Mouse (Mus musculus): Measurements from ENCODE around the gene Prss28. TPM values are rescaled to one million over a fixed set of nuclear protein-coding genes. Genes with fewer than 3 reads are reported as not detected.

The Prss28 gene
- total RNA-seq (2021), result not detected
- long read RNA-seq, experiment 1, result 0 reads
- long read RNA-seq, experiment 2, result 0 reads

DNA sequence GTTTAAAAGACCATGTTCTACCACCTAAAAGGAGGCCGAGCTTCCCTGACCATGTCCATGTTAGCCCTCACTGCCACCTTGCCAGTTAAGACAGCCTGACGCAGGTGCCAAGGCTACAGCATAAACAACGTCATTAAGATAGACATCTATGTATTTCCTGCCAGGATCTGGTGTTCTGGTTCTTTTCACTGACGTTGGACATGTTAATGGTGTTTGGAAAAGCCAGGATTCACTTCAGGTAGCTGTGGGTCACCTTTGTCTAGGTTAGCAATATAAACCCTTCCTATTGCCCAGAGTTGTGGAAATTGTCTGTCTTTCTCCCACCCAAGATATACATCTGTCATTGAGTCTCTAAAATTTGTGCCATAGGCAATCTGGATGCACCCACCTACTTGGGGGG is at the start of gene Prss28:
Gene Prss28, plus strand, starts transcription at position 301 of the 400 bp plus-strand sequence.
- no peak for DNase-seq (ENCODE audit: low spot score in 2 of 2)
- TF ChIP-seq CTCF (conservative IDR thresholded peaks at IDR 0.05), result no peak
- H3K4me3 ChIP-seq, result no peak within 1 kb of the TSS
- H3K27ac ChIP-seq, result no peak within 1 kb of the TSS

DNA sequence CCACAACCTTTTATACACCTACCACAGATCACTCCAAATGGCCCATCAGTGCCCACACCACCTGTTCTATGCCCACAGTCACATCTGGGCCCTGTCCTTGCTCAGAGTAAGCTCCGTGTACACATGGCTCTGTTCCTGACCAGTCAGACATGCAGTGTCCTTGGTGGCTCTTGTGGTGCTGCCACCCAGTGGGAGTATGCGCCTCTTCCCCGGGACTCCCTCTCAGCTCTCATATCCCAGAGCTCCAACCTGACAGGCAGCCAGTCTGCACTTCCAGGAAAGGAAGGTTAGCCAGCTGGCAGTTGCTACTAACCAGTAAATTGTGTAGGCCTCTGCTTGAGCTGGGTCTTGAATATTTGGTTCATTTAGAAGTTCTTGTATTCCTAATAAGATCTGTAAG is 44.0 kb upstream of the Prss28 start:
- H3K4me3 ChIP-seq, result no peak overlapping the region
- DNase-seq (ENCODE audit: low spot score in 2 of 2), result peak; percentile 48 to 52
- peak; percentile 74 for TF ChIP-seq CTCF (conservative IDR thresholded peaks at IDR 0.05)
- H3K27ac ChIP-seq, result no peak overlapping the region

DNA sequence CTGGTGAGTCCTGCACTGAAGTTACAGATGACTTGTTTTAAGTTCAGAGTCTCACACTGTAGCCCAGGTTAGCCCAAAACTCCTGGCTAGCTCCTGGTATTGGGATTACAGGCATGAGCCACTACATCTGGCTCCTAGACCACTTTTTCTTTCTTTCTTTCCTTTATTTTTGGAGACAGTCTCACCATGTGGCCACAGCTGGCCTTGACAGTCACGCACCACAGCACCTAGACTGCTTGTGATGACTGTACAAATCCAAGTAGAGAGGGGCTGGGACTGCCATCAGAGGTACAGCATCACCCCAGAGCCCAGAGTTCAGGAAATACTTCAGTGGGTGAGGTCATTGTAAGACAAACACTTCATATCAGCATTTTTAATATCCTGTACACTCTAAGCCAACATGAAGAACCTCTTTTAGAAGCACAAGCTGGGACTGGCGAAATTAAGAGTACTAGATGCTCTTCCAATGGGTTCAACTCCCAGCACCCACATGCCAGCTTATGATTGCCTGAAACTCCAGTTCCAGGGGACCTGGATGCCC is 37.6 kb upstream of the Prss28 start:
- no peak overlapping the region for H3K27ac ChIP-seq
- no peak overlapping the region; the same call in 1 of the 2 replicates for H3K4me3 ChIP-seq
- no peak for DNase-seq (ENCODE audit: low spot score in 2 of 2)
- TF ChIP-seq CTCF (conservative IDR thresholded peaks at IDR 0.05), result no peak

DNA sequence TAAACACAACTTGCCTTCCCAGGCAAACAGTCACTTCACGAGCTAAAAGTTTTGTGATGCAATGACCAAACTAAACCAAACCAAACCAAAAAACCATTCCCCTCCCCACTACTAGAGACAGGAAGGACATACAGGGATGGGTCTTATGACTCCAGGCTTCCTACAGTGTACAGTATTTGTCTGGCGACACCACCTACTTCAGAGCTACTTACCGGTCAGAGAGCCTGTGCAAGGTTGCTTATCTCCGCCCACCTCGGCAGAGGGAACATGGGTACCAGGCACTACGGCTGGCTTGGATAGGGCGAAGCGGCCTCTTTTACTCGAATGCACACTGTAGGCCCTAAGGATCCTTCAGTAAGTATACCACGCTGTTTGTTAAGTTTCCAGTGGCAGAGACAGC is 36.1 kb upstream of the Prss28 start:
- DNase-seq (ENCODE audit: low spot score in 2 of 2), result no peak
- H3K4me3 ChIP-seq, result peak overlapping the region; percentile 97
- peak overlapping the region; percentile 100 for H3K27ac ChIP-seq
- TF ChIP-seq CTCF (conservative IDR thresholded peaks at IDR 0.05), result no peak

DNA sequence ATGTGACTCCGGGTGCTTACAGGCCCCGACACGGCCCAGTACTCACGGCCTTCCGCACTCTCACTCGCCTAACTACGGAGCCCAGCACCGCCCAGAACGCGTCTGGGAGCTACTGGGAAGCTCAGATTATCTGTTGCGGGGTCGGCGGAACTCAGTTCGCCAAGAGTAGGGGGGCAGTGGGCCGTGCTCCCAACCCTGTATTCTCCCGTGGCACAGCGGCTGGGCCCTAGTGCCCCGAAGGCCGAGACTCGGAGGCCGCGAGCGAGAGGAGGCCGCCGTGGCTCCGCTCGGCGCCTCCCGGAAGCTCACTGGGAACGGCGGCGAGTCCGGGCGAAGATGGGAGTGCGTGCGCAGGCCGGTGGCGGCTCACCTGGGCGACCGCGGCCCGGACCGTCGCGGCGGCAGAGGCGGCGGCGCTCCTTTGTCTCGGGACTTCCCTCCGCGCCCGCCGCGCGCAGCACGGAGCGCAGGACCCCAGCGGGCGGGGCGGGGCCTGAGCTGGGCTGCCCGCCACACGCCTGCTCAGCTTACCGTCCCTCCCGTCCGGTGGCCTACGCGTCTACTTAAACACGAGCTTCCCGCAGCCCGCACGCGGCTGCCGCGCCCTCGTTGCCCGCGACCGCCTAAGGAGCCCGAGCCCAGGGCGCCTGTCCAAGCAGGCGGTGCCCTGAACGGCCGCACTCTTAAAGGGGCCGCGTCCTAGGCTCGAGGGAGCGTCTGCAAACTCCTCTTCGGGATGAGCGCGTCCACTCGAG is 35.3 kb upstream of the Prss28 start:
- H3K4me3 ChIP-seq, result peak overlapping the region; percentile 97
- TF ChIP-seq CTCF (conservative IDR thresholded peaks at IDR 0.05), result no peak
- H3K27ac ChIP-seq, result peak overlapping the region; percentile 100
- DNase-seq (ENCODE audit: low spot score in 2 of 2), result peak; percentile 76 to 81

DNA sequence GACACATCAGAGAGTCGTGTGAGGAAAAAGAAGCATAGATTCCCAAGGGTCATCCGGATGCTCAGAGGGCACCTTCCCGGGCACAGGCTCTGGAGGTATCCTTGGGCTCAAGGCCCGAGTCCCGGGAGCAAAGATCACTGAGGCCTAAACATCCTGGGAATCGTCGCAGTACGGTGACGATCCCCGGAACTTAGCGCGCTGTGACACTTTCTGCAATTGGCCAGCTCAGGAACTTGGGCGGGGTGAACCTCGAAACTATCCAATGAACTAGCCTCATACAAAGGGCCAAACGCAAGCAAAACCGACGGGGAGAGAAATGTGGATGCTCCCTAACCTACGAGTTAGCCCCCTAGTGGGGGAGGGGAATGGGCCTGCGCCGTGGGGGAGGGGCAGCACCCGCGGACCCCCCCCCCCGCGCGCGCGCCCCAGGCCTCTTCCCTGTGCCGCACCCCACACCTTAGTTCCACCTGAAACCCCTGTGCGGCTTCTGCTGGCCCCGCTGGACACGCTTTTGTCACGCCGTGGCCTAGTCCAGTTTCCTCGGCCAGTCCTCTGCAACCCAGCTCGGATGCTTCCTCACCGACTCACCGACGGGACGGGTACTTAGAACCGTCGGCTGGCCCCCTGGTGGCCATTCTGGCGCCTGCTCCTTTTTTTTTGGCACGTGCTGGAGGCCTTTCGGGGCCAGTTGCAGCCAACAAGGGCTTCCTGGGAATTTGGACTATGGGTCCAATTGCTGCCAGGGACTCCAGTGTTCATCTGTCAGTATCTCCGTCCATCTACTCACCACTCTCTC is 34.5 kb upstream of the Prss28 start:
- peak overlapping the region; percentile 97 for H3K4me3 ChIP-seq
- peak; percentile 94 for DNase-seq (ENCODE audit: low spot score in 2 of 2)
- H3K27ac ChIP-seq, result peak overlapping the region; percentile 100
- peak; percentile 87 for TF ChIP-seq CTCF (conservative IDR thresholded peaks at IDR 0.05)

DNA sequence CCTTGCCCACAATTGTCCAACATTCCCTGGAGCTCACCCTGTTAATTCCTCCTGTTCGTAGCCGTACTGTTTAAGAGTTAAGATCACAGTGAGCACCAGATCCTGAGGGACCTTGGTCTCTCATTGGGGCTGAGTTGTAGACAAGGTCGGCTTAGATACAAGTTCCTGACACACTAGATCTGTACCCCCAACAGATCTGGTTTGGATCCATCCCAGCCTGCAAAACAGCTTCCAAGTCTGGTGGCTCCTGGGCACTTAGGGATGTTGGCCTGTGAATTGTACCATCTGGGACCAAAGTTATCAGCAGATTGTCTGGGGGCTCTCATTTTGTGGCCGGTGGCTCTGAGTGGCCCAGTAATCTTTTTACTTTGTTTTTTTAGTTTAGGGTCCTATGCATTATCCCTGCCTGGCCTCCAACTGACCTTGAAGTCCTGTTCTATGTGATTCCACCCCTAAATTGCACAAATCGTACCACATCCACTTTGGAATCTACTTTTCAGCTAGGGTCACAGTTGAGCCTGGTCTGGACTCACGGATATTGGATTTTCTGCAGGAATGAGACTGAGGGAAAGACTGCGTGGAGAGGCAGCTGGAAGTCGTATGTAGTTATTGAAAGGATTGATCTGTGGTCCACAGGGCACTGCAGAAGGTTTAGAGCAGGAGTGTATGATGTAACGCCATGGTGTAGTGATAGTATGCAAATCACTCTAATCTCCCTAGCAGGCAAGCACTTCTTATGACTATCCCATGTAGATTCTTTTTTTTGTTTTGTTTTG is 33.7 kb upstream of the Prss28 start, which contains the start of gene Ube2i:
Gene Ube2i, minus strand, starts transcription at position 52 of the 776 bp plus-strand sequence.
- no peak for TF ChIP-seq CTCF (conservative IDR thresholded peaks at IDR 0.05)
- DNase-seq (ENCODE audit: low spot score in 2 of 2), result no peak
- peak within 1 kb of the TSS; percentile 100 for H3K27ac ChIP-seq
- peak within 1 kb of the TSS; percentile 97 for H3K4me3 ChIP-seq

DNA sequence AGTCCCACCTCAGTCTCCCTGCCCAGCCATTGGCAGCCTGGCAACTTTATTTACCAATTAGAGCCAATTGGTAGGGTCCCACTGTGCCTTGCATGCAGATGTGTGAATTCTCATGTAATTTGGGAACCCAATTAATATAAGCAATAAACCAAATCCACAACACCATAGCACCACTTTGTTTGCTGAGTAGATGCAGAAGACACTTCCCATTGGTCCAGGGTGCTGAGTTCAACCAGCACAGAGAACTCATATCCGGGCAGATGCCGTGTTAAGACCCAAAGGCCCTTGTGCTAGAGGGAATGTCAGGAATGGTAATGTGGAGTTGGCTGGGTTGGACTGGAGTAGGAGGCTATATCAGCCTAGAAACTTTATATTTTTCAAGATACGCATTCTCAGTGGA is 32.6 kb upstream of the Prss28 start:
- no peak overlapping the region for H3K4me3 ChIP-seq
- no peak overlapping the region for H3K27ac ChIP-seq
- no peak for DNase-seq (ENCODE audit: low spot score in 2 of 2)
- no peak for TF ChIP-seq CTCF (conservative IDR thresholded peaks at IDR 0.05)

DNA sequence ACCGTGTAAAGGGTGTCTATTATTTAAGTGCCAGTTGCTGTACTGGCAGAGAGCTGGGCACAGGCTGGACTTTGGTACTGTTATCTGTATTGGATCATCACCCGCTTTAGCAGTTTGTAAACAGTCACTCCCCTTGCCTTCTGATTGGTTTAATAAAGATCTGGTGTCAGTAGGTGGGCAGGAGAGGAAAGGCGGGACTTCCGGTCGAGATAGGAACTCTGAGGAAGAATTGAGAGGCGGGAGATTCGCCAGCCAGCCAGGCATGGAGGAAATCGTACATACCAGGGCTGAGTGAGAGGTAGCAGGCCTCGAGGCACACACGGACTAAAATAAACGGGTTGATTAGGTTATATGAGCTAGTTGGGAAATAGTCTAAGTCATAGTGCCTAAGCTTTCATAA is 26.3 kb upstream of the Prss28 start:
- no peak for TF ChIP-seq CTCF (conservative IDR thresholded peaks at IDR 0.05)
- Histone ChIP-seq H3K4me3 (no peak overlapping the region), H3K27ac (no peak overlapping the region)
- DNase-seq (ENCODE audit: low spot score in 2 of 2), result no peak

DNA sequence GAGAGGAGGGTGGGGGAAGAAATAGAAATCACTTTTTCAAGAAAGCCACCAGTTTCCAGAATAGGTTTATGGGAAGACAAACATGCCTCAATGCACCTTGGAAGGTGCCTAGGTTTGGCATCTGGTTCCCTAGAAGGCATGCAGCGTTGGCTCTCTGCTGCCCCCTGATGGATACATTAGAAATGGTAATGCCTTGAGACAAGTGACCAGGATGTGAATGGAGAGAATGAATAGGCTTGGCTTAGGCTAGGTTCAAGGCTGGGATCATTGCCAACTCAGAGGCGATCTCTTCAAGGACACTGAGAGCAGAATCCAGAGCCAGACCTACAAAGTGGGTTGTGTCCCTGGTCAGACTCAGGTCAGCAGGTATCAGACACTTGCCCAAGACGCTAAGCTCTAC is 23.4 kb upstream of the Prss28 start:
- peak; percentile 95 for TF ChIP-seq CTCF (conservative IDR thresholded peaks at IDR 0.05)
- peak; percentile 54 to 73 for DNase-seq (ENCODE audit: low spot score in 2 of 2)
- Histone ChIP-seq H3K27ac (no peak overlapping the region), H3K4me3 (no peak overlapping the region)

DNA sequence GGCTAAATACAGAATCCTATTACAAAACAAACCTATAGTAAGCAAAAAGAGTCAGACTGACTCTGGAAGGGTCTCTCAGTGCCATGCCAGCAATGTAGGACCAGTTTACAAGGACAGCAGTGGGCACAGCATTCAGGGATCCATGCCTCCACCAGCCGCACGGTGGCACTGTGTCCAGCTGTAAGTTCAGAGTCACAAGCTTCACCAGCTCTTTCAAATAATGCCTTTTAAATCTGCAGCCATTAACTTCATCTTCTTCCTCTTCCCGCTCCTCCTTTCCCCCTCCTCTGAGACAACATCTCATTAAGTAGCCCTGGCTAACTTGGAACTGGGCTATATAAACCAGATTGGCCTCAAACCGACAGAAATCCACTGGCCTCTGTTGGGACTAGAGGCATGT is 19.6 kb upstream of the Prss28 start:
- no peak overlapping the region for H3K4me3 ChIP-seq
- DNase-seq (ENCODE audit: low spot score in 2 of 2), result peak in 1 of 2 experiments; percentile 46
- H3K27ac ChIP-seq, result no peak overlapping the region
- peak; percentile 84 for TF ChIP-seq CTCF (conservative IDR thresholded peaks at IDR 0.05)

DNA sequence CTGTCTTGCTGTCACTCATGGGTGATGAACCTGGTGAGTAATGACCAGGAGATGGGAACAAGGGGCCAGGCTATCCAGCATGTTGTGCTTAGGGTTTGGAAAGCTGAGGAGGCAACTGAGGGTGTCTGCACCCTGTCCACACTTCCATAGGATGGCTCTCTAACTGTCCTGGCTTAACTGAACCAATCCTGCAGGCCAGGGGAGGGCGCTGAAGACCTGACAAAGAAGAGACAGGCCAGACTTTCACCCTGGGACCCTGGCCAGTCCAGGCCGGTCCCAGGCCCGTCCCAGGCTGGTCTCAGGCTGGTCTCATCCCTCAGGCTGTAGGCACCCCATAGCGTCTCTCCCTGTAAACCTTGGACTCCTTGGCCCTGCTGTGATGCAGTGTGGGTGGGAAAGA is 18.0 kb upstream of the Prss28 start:
- Histone ChIP-seq H3K27ac (no peak overlapping the region), H3K4me3 (no peak overlapping the region)
- peak; percentile 35; the same call in 1 of the 2 replicates for TF ChIP-seq CTCF (conservative IDR thresholded peaks at IDR 0.05)
- DNase-seq (ENCODE audit: low spot score in 2 of 2), result no peak
